Mouse (Mus musculus) spleen, adult 2 months (tissue): ENCODE measurements around the gene Ythdc1.

Experiments used
- CTCF ChIP-seq: fragments of 200-500 bp; IDR thresholded peaks from 2 replicates; pipeline ENCODE4 v1.5.1; 2011; ENCODE audit warnings: mild to moderate bottlenecking, inconsistent platforms; ENCODE audit not compliant: insufficient read depth, insufficient read length, insufficient replicate concordance; ENCODE audit errors: extremely low read depth
- POLR2A ChIP-seq: fragments of 200-500 bp; IDR thresholded peaks from 2 replicates; pipeline ENCODE4 v1.6.1; 2011; ENCODE audit warnings: low read depth, low read length, inconsistent platforms

- no peak for TF ChIP-seq CTCF
- no peak for TF ChIP-seq POLR2A
These were observed 11.8 kb upstream of the Ythdc1 start for GRCm38 (mm10) chr5:86792249-86792648.
